Comparison of ENCODE assay signal across 1 mouse cellular context in genomic region chr2:166096834-166097233, GRCm38 (mm10).
TF ChIP-seq lines count a peak whose summit lies in the region.

No protein-coding gene starts in this region.

TF ChIP-seq in MEL, 35 proteins besides CTCF, POLR2A, EP300 and RAD21 (continued from another document):
- TF ChIP-seq MYB (IDR thresholded peaks at IDR 0.05; ENCODE audit: low read depth, low read length) (no peak), MEF2A (IDR thresholded peaks at IDR 0.05; ENCODE audit: extremely low read depth, insufficient replicate concordance, low read depth, low read length, poor library complexity, severe bottlenecking) (no peak)
